Mouse (Mus musculus): ENCODE data around the gene Smtnl1. TPM values are rescaled to one million over a fixed set of nuclear protein-coding genes. Genes with fewer than 3 reads are reported as not detected.

The Smtnl1 gene
- total and polyA plus RNA-seq, 3 experiments, result not detected

- TF ChIP-seq POLR2AphosphoS5 (IDR thresholded peaks at IDR 0.05; ENCODE audit: borderline replicate concordance, low read depth, low read length), result no peak
- no peak for TF ChIP-seq BHLHE40 (IDR thresholded peaks at IDR 0.05; ENCODE audit: borderline replicate concordance, low read depth, low read length)
- TF ChIP-seq GABPA (IDR thresholded peaks at IDR 0.05; ENCODE audit: low read depth, low read length), result no peak
Measured at GRCm38 (mm10) chr2:84812676-84813075, 9.8 kb downstream of the Smtnl1 start (continued).

DNA sequence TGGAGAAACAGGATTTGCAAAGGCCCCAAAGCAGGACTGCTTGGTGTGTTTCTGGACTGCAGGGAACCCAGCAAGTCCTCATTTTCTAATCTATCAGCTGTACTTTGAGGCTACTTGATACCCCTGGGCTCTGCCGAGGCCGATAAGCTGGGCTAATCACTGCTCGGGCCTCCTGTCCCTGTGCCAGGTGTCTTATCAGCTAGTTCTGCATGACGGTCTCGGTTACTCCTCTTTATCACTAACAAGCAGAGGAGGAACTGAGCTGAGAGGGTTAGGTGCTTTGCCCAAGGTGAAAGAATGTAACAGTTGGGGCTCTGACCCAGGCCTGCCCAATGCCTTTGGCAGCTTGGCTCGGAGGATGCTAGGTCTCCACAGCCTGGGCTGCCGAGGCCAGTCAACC is 10.6 kb downstream of the Smtnl1 start:
- Histone ChIP-seq H3K4me3 (ENCODE audit: control insufficient read depth in 1 of 2, insufficient read depth in 1 of 2, low read depth in 2 of 2, low read length in 2 of 2) (peak overlapping the region in 1 of 2 experiments; percentile 3; a peak in 1 of 4 replicates), H3K4me1 (ENCODE audit: control insufficient read depth in 1 of 2, insufficient read depth in 2 of 2, low read length in 2 of 2) (peaks cover 4 to 15% of the 10 kb centered on the region in 2 experiments; a peak in 3 of 4 replicates), H3K36me3 (ENCODE audit: control insufficient read depth in 1 of 2, insufficient read depth in 2 of 2, low read length in 2 of 2) (peaks cover 0 to 15% of the 10 kb centered on the region in 2 experiments; a peak in 2 of 4 replicates), H3K27me3 (ENCODE audit: control insufficient read depth in 1 of 2, insufficient read depth in 2 of 2, low read length in 2 of 2) (no peaks in the 10 kb centered on the region), H3K9me3 (replicated peaks; ENCODE audit: insufficient read depth, low read length) (no peaks in the 10 kb centered on the region), H3K79me2 (ENCODE audit: control insufficient read depth, insufficient read depth, low read length, poor library complexity) (no peaks in the 10 kb centered on the region), H3K9ac (ENCODE audit: control insufficient read depth, low read depth, low read length, poor library complexity, severe bottlenecking) (no peak overlapping the region), H3K27ac (ENCODE audit: control insufficient read depth, low read depth, low read length) (peak overlapping the region; percentile 81)
- DNase-seq (ENCODE audit: low read depth, low spot score), result peak; percentile 96
- TF ChIP-seq HCFC1 (IDR thresholded peaks at IDR 0.05; ENCODE audit: low read depth, low read length) (no peak), POLR2A (IDR thresholded peaks at IDR 0.05; ENCODE audit: control insufficient read depth in 1 of 2, insufficient read depth in 1 of 2, low read depth in 1 of 2, low read length in 2 of 2, poor library complexity in 1 of 2) (no peak; a peak in 1 of 4 replicates), ZKSCAN1 (IDR thresholded peaks at IDR 0.05; ENCODE audit: low read depth, low read length) (no peak), MAZ (IDR thresholded peaks at IDR 0.05; ENCODE audit: low read depth, low read length) (peak; percentile 76; the same call in 1 of the 2 replicates), TAL1 (IDR thresholded peaks at IDR 0.05; ENCODE audit: low read length) (peak; percentile 100), RCOR1 (IDR thresholded peaks at IDR 0.05; ENCODE audit: low read depth, low read length) (peak; percentile 100), ZC3H11A (IDR thresholded peaks at IDR 0.05; ENCODE audit: low read depth, low read length) (no peak), E2F4 (IDR thresholded peaks at IDR 0.05; ENCODE audit: borderline replicate concordance, low read depth, low read length) (no peak), CTCF (IDR thresholded peaks at IDR 0.05 in 2 of 3, conservative IDR thresholded peaks at IDR 0.05 in 1 of 3; ENCODE audit: control insufficient read depth in 1 of 3, insufficient read depth in 1 of 3, low read depth in 2 of 3, low read length in 3 of 3, poor library complexity in 1 of 3, severe bottlenecking in 1 of 3) (no peak), CHD2 (IDR thresholded peaks at IDR 0.05; ENCODE audit: low read length) (no peak), RAD21 (IDR thresholded peaks at IDR 0.05; ENCODE audit: low read depth, low read length) (no peak), JUND (IDR thresholded peaks at IDR 0.05; ENCODE audit: low read depth, low read length) (0 out of 2 replicates have a peak, but pooled peaks have one; percentile 40), NRF1 (IDR thresholded peaks at IDR 0.05; ENCODE audit: insufficient read depth, low read depth, low read length, poor library complexity, severe bottlenecking) (no peak), EP300 (IDR thresholded peaks at IDR 0.05; ENCODE audit: low read depth in 1 of 2, low read length in 2 of 2) (peak; percentile 100), ETS1 (IDR thresholded peaks at IDR 0.05; ENCODE audit: low read depth, low read length) (peak; percentile 100), NELFE (IDR thresholded peaks at IDR 0.05; ENCODE audit: low read depth, low read length) (no peak), GATA1 (IDR thresholded peaks at IDR 0.05; ENCODE audit: low read depth, low read length) (peak; percentile 100), USF1 (IDR thresholded peaks at IDR 0.05; ENCODE audit: low read depth, low read length) (no peak), MYB (IDR thresholded peaks at IDR 0.05; ENCODE audit: low read depth, low read length) (peak; percentile 84), POLR2AphosphoS5 (IDR thresholded peaks at IDR 0.05; ENCODE audit: borderline replicate concordance, low read depth, low read length) (no peak), ZMIZ1 (IDR thresholded peaks at IDR 0.05; ENCODE audit: low read depth, low read length) (peak; percentile 75; the same call in 1 of the 2 replicates), MAFK (IDR thresholded peaks at IDR 0.05; ENCODE audit: borderline replicate concordance, low read depth, low read length) (peak; percentile 91), CHD1 (IDR thresholded peaks at IDR 0.05; ENCODE audit: low read depth, low read length) (no peak), ZNF384 (IDR thresholded peaks at IDR 0.05; ENCODE audit: low read depth, low read length) (peak; percentile 27; the same call in 1 of the 2 replicates), UBTF (IDR thresholded peaks at IDR 0.05; ENCODE audit: borderline replicate concordance, insufficient read depth, low read depth, low read length) (no peak), MXI1 (IDR thresholded peaks at IDR 0.05; ENCODE audit: low read depth, low read length) (peak; percentile 65; the same call in 1 of the 2 replicates), TBP (IDR thresholded peaks at IDR 0.05; ENCODE audit: low read depth, low read length) (no peak), MYC (IDR thresholded peaks at IDR 0.05; ENCODE audit: low read depth, low read length) (peak; percentile 59), MEF2A (IDR thresholded peaks at IDR 0.05; ENCODE audit: extremely low read depth, insufficient replicate concordance, low read depth, low read length, poor library complexity, severe bottlenecking) (no peak), SMC3 (IDR thresholded peaks at IDR 0.05; ENCODE audit: low read depth, low read length) (no peak), SIN3A (IDR thresholded peaks at IDR 0.05; ENCODE audit: low read length) (peak; percentile 93), BHLHE40 (IDR thresholded peaks at IDR 0.05; ENCODE audit: borderline replicate concordance, low read depth, low read length) (peak; percentile 83), KAT2A (conservative IDR thresholded peaks at IDR 0.05; ENCODE audit: low read depth, low read length) (peak; percentile 18; the same call in 1 of the 2 replicates)

Measured in MEL (cell line).